Mouse (Mus musculus) MEL (cell line): ENCODE measurements around the gene Klhl5. TPM values are rescaled to one million over a fixed set of nuclear protein-coding genes. Genes with fewer than 3 reads are reported as not detected.

Experiments used
- DNase-seq: peaks from one replicate; pipeline ENCODE4 v3.0.0; 2011; ENCODE audit warnings: low read depth, low spot score
- H3K27ac ChIP-seq: 2 replicates; pipeline ENCODE4 v1.5.1; 2012; ENCODE audit warnings: low read depth, mild to moderate bottlenecking, control low read depth, low read length, moderate library complexity; ENCODE audit not compliant: control insufficient read depth
- H3K27me3 ChIP-seq, 2 experiments: fragments of 150-350 bp in 1 of 2; sonication (generic) in 1 of 2; 2 replicates each; pipeline ENCODE4 v1.6.1; 2012; ENCODE audit warnings: low read length in 2 of 2, mild to moderate bottlenecking in 2 of 2, improper control_type of control experiment in 1 of 2, moderate library complexity in 1 of 2; ENCODE audit not compliant: insufficient read depth in 2 of 2, control insufficient read depth in 1 of 2
- H3K36me3 ChIP-seq, 2 experiments: 2 replicates each; pipeline ENCODE4 v1.6.1; 2012 to 2014; ENCODE audit warnings: low read length in 2 of 2, improper control_type of control experiment in 1 of 2, inconsistent platforms in 1 of 2, mild to moderate bottlenecking in 1 of 2; ENCODE audit not compliant: insufficient read depth in 2 of 2, control insufficient read depth in 1 of 2
- H3K4me1 ChIP-seq, 2 experiments: fragments of 150-350 bp in 1 of 2; sonication (generic) in 1 of 2; 2 replicates each; pipeline ENCODE4 v1.6.1; 2012; ENCODE audit warnings: low read length in 2 of 2, improper control_type of control experiment in 1 of 2, mild to moderate bottlenecking in 1 of 2; ENCODE audit not compliant: insufficient read depth in 2 of 2, control insufficient read depth in 1 of 2
- H3K4me3 ChIP-seq, 2 experiments: fragments of 150-350 bp in 1 of 2; sonication (generic) in 1 of 2; 2 replicates each; pipeline ENCODE4 v1.5.1; 2012; ENCODE audit warnings: low read depth in 2 of 2, low read length in 2 of 2, mild to moderate bottlenecking in 2 of 2, moderate library complexity in 2 of 2, control low read depth in 1 of 2, improper control_type of control experiment in 1 of 2; ENCODE audit not compliant: control insufficient read depth in 1 of 2, insufficient read depth in 1 of 2
- H3K79me2 ChIP-seq: 2 replicates; pipeline ENCODE4 v1.6.1; 2012; ENCODE audit warnings: mild to moderate bottlenecking, low read length, moderate library complexity; ENCODE audit not compliant: control insufficient read depth, poor library complexity, insufficient read depth
- H3K9ac ChIP-seq: 2 replicates; pipeline ENCODE4 v1.6.1; 2012; ENCODE audit warnings: low read depth, mild to moderate bottlenecking, control low read depth, low read length, moderate library complexity; ENCODE audit not compliant: control insufficient read depth, poor library complexity, severe bottlenecking
- H3K9me3 ChIP-seq: fragments of 150-350 bp; sonication (generic); replicated peaks from 2 replicates; pipeline ENCODE4 v1.6.1; 2012; ENCODE audit warnings: mild to moderate bottlenecking, low read length, improper control_type of control experiment, moderate library complexity; ENCODE audit not compliant: insufficient read depth
- BHLHE40 ChIP-seq: IDR thresholded peaks from 2 replicates; pipeline ENCODE4 v1.6.1; 2012; ENCODE audit warnings: low read depth, mild to moderate bottlenecking, inconsistent platforms, low read length, improper control_type of control experiment, borderline replicate concordance
- CHD1 ChIP-seq: IDR thresholded peaks from 2 replicates; pipeline ENCODE4 v1.6.1; 2012; ENCODE audit warnings: low read depth, mild to moderate bottlenecking, inconsistent platforms, low read length, improper control_type of control experiment
- CHD2 ChIP-seq: IDR thresholded peaks from 2 replicates; pipeline ENCODE4 v1.6.1; 2011; ENCODE audit warnings: low read length, improper control_type of control experiment
- ELF1 ChIP-seq: IDR thresholded peaks from 2 replicates; pipeline ENCODE4 v1.6.1; 2014; ENCODE audit warnings: low read depth, mild to moderate bottlenecking, inconsistent platforms, low read length, improper control_type of control experiment, moderate library complexity
- EP300 ChIP-seq, 2 experiments: IDR thresholded peaks; 2 replicates each; pipeline ENCODE4 v1.6.1; 2011; ENCODE audit warnings: improper control_type of control experiment in 2 of 2, low read length in 2 of 2, low read depth in 1 of 2, mild to moderate bottlenecking in 1 of 2
- GABPA ChIP-seq: IDR thresholded peaks from 2 replicates; pipeline ENCODE4 v1.6.1; 2012; ENCODE audit warnings: low read depth, mild to moderate bottlenecking, inconsistent platforms, low read length, improper control_type of control experiment, moderate library complexity
- GATA1 ChIP-seq: IDR thresholded peaks from 2 replicates; pipeline ENCODE4 v1.6.1; 2011; ENCODE audit warnings: low read depth, low read length, improper control_type of control experiment
- HCFC1 ChIP-seq: IDR thresholded peaks from 2 replicates; pipeline ENCODE4 v1.6.1; 2012; ENCODE audit warnings: low read depth, mild to moderate bottlenecking, inconsistent platforms, low read length, improper control_type of control experiment, moderate library complexity
- MAFK ChIP-seq: IDR thresholded peaks from 2 replicates; pipeline ENCODE4 v1.6.1; 2011; ENCODE audit warnings: low read depth, mild to moderate bottlenecking, low read length, improper control_type of control experiment, borderline replicate concordance
- MAX ChIP-seq: IDR thresholded peaks from 2 replicates; pipeline ENCODE4 v1.6.1; 2011; ENCODE audit warnings: low read length, improper control_type of control experiment
- MAZ ChIP-seq: IDR thresholded peaks from 2 replicates; pipeline ENCODE4 v1.6.1; 2012; ENCODE audit warnings: low read depth, mild to moderate bottlenecking, inconsistent platforms, low read length, improper control_type of control experiment
- MXI1 ChIP-seq: IDR thresholded peaks from 2 replicates; pipeline ENCODE4 v1.6.1; 2011; ENCODE audit warnings: mild to moderate bottlenecking, low read depth, low read length, improper control_type of control experiment
- MYB ChIP-seq: IDR thresholded peaks from 2 replicates; pipeline ENCODE4 v1.6.1; 2011; ENCODE audit warnings: mild to moderate bottlenecking, low read depth, low read length, improper control_type of control experiment
- MYC ChIP-seq: IDR thresholded peaks from 2 replicates; pipeline ENCODE4 v1.6.1; 2011; ENCODE audit warnings: low read depth, mild to moderate bottlenecking, low read length, improper control_type of control experiment, moderate library complexity
- NRF1 ChIP-seq: IDR thresholded peaks from 2 replicates; pipeline ENCODE4 v1.6.1; 2014; ENCODE audit warnings: low read depth, mild to moderate bottlenecking, inconsistent platforms, low read length, improper control_type of control experiment, moderate library complexity; ENCODE audit not compliant: poor library complexity, insufficient read depth, severe bottlenecking
- POLR2A ChIP-seq, 2 experiments: IDR thresholded peaks; 2 replicates each; pipeline ENCODE4 v1.6.1; 2011 to 2012; ENCODE audit warnings: low read length in 2 of 2, mild to moderate bottlenecking in 2 of 2, control low read depth in 1 of 2, improper control_type of control experiment in 1 of 2, low read depth in 1 of 2, moderate library complexity in 1 of 2; ENCODE audit not compliant: control insufficient read depth in 1 of 2, insufficient read depth in 1 of 2, poor library complexity in 1 of 2
- POLR2AphosphoS2 ChIP-seq: IDR thresholded peaks from 2 replicates; pipeline ENCODE4 v1.6.1; 2011; ENCODE audit warnings: low read length, improper control_type of control experiment
- POLR2AphosphoS5 ChIP-seq: IDR thresholded peaks from 2 replicates; pipeline ENCODE4 v1.6.1; 2012; ENCODE audit warnings: low read depth, borderline replicate concordance, mild to moderate bottlenecking, inconsistent platforms, low read length, moderate library complexity, mixed read lengths
- RAD21 ChIP-seq: IDR thresholded peaks from 2 replicates; pipeline ENCODE4 v1.6.1; 2011; ENCODE audit warnings: mild to moderate bottlenecking, low read depth, low read length, improper control_type of control experiment
- RCOR1 ChIP-seq: IDR thresholded peaks from 2 replicates; pipeline ENCODE4 v1.6.1; 2012; ENCODE audit warnings: low read depth, mild to moderate bottlenecking, inconsistent platforms, low read length, improper control_type of control experiment
- SIN3A ChIP-seq: IDR thresholded peaks from 2 replicates; pipeline ENCODE4 v1.6.1; 2012; ENCODE audit warnings: low read length, improper control_type of control experiment, inconsistent platforms
- TBP ChIP-seq: IDR thresholded peaks from 2 replicates; pipeline ENCODE4 v1.8.0; 2011; ENCODE audit warnings: low read depth, low read length, improper control_type of control experiment
- TCF12 ChIP-seq: IDR thresholded peaks from 2 replicates; pipeline ENCODE4 v1.6.1; 2014; ENCODE audit warnings: low read depth, mild to moderate bottlenecking, inconsistent platforms, low read length, improper control_type of control experiment, moderate library complexity
- UBTF ChIP-seq: IDR thresholded peaks from 2 replicates; pipeline ENCODE4 v1.6.1; 2012; ENCODE audit warnings: low read depth, mild to moderate bottlenecking, inconsistent platforms, low read length, improper control_type of control experiment, moderate library complexity, borderline replicate concordance; ENCODE audit not compliant: insufficient read depth
- USF1 ChIP-seq: IDR thresholded peaks from 2 replicates; pipeline ENCODE4 v1.6.1; 2014; ENCODE audit warnings: low read depth, mild to moderate bottlenecking, inconsistent platforms, low read length, improper control_type of control experiment, moderate library complexity
- ZC3H11A ChIP-seq: IDR thresholded peaks from 2 replicates; pipeline ENCODE4 v1.6.1; 2012; ENCODE audit warnings: low read depth, mild to moderate bottlenecking, inconsistent platforms, low read length, improper control_type of control experiment
- ZMIZ1 ChIP-seq: IDR thresholded peaks from 2 replicates; pipeline ENCODE4 v1.6.1; 2012; ENCODE audit warnings: low read depth, mild to moderate bottlenecking, inconsistent platforms, low read length, improper control_type of control experiment, moderate library complexity
- ZNF384 ChIP-seq: IDR thresholded peaks from 2 replicates; pipeline ENCODE4 v1.6.1; 2012; ENCODE audit warnings: low read depth, mild to moderate bottlenecking, inconsistent platforms, low read length, improper control_type of control experiment
- polyA plus RNA-seq, 2 experiments: library from polyadenylated mRNA; stranded (reverse) in 1 of 2; unstranded in 1 of 2; fragments of >175 nt in 1 of 2; fragments of >200 nt in 1 of 2; gene quantifications; 2 replicates each; pipeline versions ENCODE4 v1.2.1 to v1.2.4; 2012; ENCODE audit warnings: low replicate concordance in 2 of 2, low read depth in 1 of 2; ENCODE audit not compliant: insufficient read length in 2 of 2, insufficient read depth in 1 of 2, missing spikeins in 1 of 2
- total RNA-seq: library from RNA; depleted of rRNA; stranded (reverse); fragments of 300-350 nt; gene quantifications from 2 replicates; pipeline ENCODE4 v1.2.3, GENCODE M21; 2012

Klhl5 gene
- total and polyA plus RNA-seq, 3 experiments: 8.0 to 15.5 TPM; not detected in 1

DNA sequence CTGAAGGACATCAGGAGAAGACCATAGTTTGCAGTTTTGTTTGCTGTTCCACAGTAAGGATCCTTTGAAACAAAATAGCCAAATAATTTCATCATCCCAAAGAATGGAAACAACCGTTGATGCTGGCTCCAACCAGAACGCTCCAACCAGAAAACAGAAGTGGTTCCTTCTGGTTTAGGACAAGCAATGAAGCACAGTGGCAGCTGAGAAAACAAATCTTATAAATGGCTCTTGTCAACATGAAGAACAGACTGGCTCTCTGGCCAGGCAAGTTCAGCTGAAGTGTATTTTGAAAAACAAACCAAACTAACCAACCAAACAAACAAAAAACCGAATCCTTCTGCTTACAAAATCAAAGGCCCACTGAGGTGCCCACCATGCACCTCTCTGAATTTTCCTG lies 17.6 kb upstream of the Klhl5 start:
- no peaks in the 10 kb centered on the region for H3K9me3 ChIP-seq
- DNase-seq: no peak
- H3K36me3 ChIP-seq: peaks cover 0 to 13% of the 10 kb centered on the region in 2 experiments; a peak in 2 of 4 replicates
- no peak overlapping the region for H3K27ac ChIP-seq
- H3K9ac ChIP-seq: no peak overlapping the region
- TF ChIP-seq NRF1: no peak
- TF ChIP-seq ZMIZ1: no peak
- TF ChIP-seq GATA1: no peak
- TF ChIP-seq POLR2AphosphoS5: no peak
- no peak for TF ChIP-seq TCF12
- no peak for TF ChIP-seq MAZ
- no peak for TF ChIP-seq CHD1
- TF ChIP-seq EP300 (IDR thresholded peaks at IDR 0.05; ENCODE audit: low read depth in 1 of 2, low read length in 2 of 2): no peak
- no peak for TF ChIP-seq MXI1
- TF ChIP-seq UBTF: no peak
- no peak for TF ChIP-seq CHD2
- no peak for TF ChIP-seq SIN3A
- no peak for TF ChIP-seq POLR2A (IDR thresholded peaks at IDR 0.05; ENCODE audit: control insufficient read depth in 1 of 2, insufficient read depth in 1 of 2, low read depth in 1 of 2, low read length in 2 of 2, poor library complexity in 1 of 2)
- TF ChIP-seq MAX: no peak
- no peak for TF ChIP-seq BHLHE40
- peaks cover 1% of the 10 kb centered on the region for H3K79me2 ChIP-seq
- peaks cover 3 to 7% of the 10 kb centered on the region in 2 experiments for H3K4me1 ChIP-seq
- no peak overlapping the region for H3K4me3 ChIP-seq
- H3K27me3 ChIP-seq: no peaks in the 10 kb centered on the region

- H3K27me3 ChIP-seq: no peaks in the 10 kb centered on the region
- peak overlapping the region; percentile 95 for H3K27ac ChIP-seq
- H3K9ac ChIP-seq: peak overlapping the region; percentile 76
- DNase-seq: peak; percentile 90
- H3K79me2 ChIP-seq: peaks cover 1% of the 10 kb centered on the region
- H3K4me1 ChIP-seq: peaks cover 11 to 20% of the 10 kb centered on the region in 2 experiments
- peak overlapping the region; percentile 75 to 79 for H3K4me3 ChIP-seq
- H3K9me3 ChIP-seq: no peaks in the 10 kb centered on the region
- peaks cover 0 to 26% of the 10 kb centered on the region in 2 experiments; a peak in 2 of 4 replicates for H3K36me3 ChIP-seq
- TF ChIP-seq ELF1: peak; percentile 70
- peak; percentile 79 for TF ChIP-seq TBP
- no peak for TF ChIP-seq MYB
- peak; percentile 99 for TF ChIP-seq ZNF384
- TF ChIP-seq GATA1: peak; percentile 73
- TF ChIP-seq MAFK: 0 out of 2 replicates have a peak, but pooled peaks have one; percentile 35
- TF ChIP-seq POLR2AphosphoS5: no peak
- TF ChIP-seq MXI1: peak; percentile 95
- TF ChIP-seq RCOR1: peak; percentile 95
- 0 out of 2 replicates have a peak, but pooled peaks have one; percentile 40 for TF ChIP-seq ZMIZ1
- no peak for TF ChIP-seq ZC3H11A
- no peak for TF ChIP-seq GABPA
- peak; percentile 89 for TF ChIP-seq MYC
- TF ChIP-seq TCF12: peak; percentile 63; the same call in 1 of the 2 replicates
- TF ChIP-seq HCFC1: peak; percentile 73
- no peak for TF ChIP-seq CHD1
- peak; percentile 59 for TF ChIP-seq USF1
- TF ChIP-seq EP300 (IDR thresholded peaks at IDR 0.05; ENCODE audit: low read depth in 1 of 2, low read length in 2 of 2): peak; percentile 67 to 77
- peak; percentile 45; the same call in 1 of the 2 replicates for TF ChIP-seq POLR2AphosphoS2
- peak; percentile 60; the same call in 1 of the 2 replicates for TF ChIP-seq MAZ
- TF ChIP-seq POLR2A (IDR thresholded peaks at IDR 0.05; ENCODE audit: control insufficient read depth in 1 of 2, insufficient read depth in 1 of 2, low read depth in 1 of 2, low read length in 2 of 2, poor library complexity in 1 of 2): peak in 1 of 2 experiments; percentile 64; a peak in 2 of 4 replicates
- no peak for TF ChIP-seq RAD21
- TF ChIP-seq SIN3A: peak; percentile 90
Observed at GRCm38 (mm10) chr5:65091184-65091858, 16.0 kb upstream of the Klhl5 start.
